Mouse (Mus musculus) intestine, embryonic 15.5 days (tissue): ENCODE results near the gene Ankfn1. TPM values are rescaled to one million over a fixed set of nuclear protein-coding genes. Genes with fewer than 3 reads are reported as not detected.

Experiments used
- ATAC-seq: fragments of 200-750 bp; cut with Nextera tagmentation; 2 replicates; pipeline ENCODE4 v1.8.0; 2017; ENCODE audit warnings: moderate TSS enrichment, moderate library complexity
- H3K27ac ChIP-seq: fragments of 300-500 bp; sonication (generic); 2 replicates; pipeline ENCODE4 v1.5.1; 2015; ENCODE audit warnings: mild to moderate bottlenecking, inconsistent platforms
- H3K27me3 ChIP-seq: fragments of 300-500 bp; sonication (generic); replicated peaks from 2 replicates; pipeline ENCODE4 v1.6.1; 2015; ENCODE audit warnings: inconsistent platforms
- H3K36me3 ChIP-seq: fragments of 300-500 bp; sonication (generic); 2 replicates; pipeline ENCODE4 v1.6.1; 2015; ENCODE audit warnings: inconsistent platforms
- H3K4me1 ChIP-seq: fragments of 300-500 bp; sonication (generic); replicated peaks from 2 replicates; pipeline ENCODE4 v1.6.1; 2015; ENCODE audit warnings: inconsistent platforms
- H3K4me2 ChIP-seq: fragments of 300-500 bp; sonication (generic); replicated peaks from 2 replicates; pipeline ENCODE4 v1.6.1; 2015; ENCODE audit warnings: mild to moderate bottlenecking, inconsistent platforms
- H3K4me3 ChIP-seq: fragments of 300-500 bp; sonication (generic); replicated peaks from 2 replicates; pipeline ENCODE4 v1.5.1; 2015; ENCODE audit warnings: inconsistent platforms
- H3K9ac ChIP-seq: fragments of 300-500 bp; sonication (generic); 2 replicates; pipeline ENCODE4 v1.6.1; 2015; ENCODE audit warnings: inconsistent platforms
- H3K9me3 ChIP-seq: fragments of 300-500 bp; sonication (generic); 2 replicates; pipeline ENCODE4 v1.6.1; 2016; ENCODE audit warnings: inconsistent platforms
- WGBS: fragments of 180-500 bp; shearing (Covaris S2); methylation state at CpG from one replicate; pipeline ENCODE4 v1.1.7; 2015; 5-methylcytosine and 5-hydroxymethylcytosine counted together
- polyA plus RNA-seq: library from polyadenylated mRNA; unstranded; fragments of >200 nt; fragmentation: Nextera tagmentation; extraction: Ambion mirVana; gene quantifications from 2 replicates; pipeline ENCODE4 v1.2.1, GENCODE M21; 2015

Ankfn1 gene
- polyA plus RNA-seq, 1 experiment from 2014 or later: 0.11 TPM

DNA sequence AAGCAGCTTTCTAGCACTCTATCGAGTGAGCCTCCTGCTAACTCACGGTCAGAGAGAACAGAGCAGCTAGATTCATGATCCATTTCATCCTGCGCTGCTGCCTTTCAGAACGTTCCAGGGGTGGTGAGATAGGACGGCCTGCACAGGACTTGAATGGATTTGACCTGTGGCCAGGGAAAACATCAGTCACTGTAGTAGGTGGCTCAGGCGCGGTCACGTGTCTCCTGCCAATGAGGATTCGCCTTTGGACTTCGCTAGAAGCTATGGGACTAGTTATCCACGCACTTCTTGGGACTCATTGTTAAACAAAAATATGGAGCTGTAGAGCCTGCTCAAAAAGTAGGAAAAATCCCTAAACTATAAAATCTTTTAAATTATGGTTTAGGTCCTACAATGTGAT lies 226.0 kb downstream of the Ankfn1 start:
- Histone ChIP-seq H3K4me2 (no peak overlapping the region), H3K27me3 (no peaks in the 10 kb centered on the region), H3K4me3 (no peak overlapping the region), H3K9me3 (no peaks in the 10 kb centered on the region), H3K27ac (no peak overlapping the region), H3K4me1 (no peaks in the 10 kb centered on the region), H3K9ac (no peak overlapping the region), H3K36me3 (no peaks in the 10 kb centered on the region)
- no peak for ATAC-seq
- WGBS: 83% methylated on average over 11 of the region's 11 CpGs

DNA sequence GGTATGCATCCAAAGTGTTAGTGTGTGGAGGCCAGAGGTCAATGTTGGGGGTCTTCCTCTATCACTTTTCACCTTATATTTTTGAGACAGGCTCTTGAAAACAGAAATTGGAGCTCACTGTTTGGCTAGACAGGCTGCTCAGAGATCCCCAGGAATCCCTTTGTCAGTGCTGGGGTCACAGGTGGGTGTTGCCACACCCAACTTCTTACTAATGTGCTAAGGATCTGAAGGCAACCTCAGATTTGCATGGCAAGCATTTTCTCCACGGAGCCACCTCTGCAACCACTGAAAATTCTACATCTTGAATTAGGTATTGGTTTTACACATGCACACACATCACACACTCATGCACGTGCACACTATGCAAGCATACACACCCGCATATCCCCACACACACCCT lies 226.5 kb downstream of the Ankfn1 start:
- 79% methylated on average over 3 of the region's 3 CpGs for WGBS
- H3K9ac ChIP-seq: no peak overlapping the region
- ATAC-seq: no peak

DNA sequence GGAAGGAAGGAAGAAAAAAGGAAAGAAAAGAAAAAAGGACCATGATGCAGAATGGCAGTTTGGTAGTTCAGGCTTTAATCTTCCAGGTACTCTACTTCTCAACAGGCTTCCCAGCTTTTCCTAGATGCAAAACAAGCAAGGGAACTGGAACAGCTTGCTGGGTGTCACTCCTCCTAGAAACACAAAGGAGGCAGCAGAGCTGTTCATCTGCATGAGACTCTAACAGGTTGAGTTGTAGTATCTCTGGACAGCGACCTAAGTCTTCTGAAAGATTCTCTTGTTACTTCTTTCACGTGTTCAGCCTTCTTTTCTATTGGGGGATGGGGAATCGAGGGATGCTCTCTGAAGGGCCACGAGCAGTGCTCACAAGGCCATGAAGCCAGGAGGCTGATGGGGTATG lies 228.7 kb downstream of the Ankfn1 start:
- Histone ChIP-seq H3K27me3 (no peaks in the 10 kb centered on the region), H3K4me1 (0 out of 2 replicates have a peak, but pooled peaks cover 4% of the 10 kb centered on the region), H3K27ac (no peak overlapping the region), H3K4me3 (no peak overlapping the region), H3K36me3 (no peaks in the 10 kb centered on the region), H3K9ac (no peak overlapping the region), H3K4me2 (no peak overlapping the region), H3K9me3 (no peaks in the 10 kb centered on the region)
- 53% methylated on average over 4 of the region's 4 CpGs for WGBS
- no peak for ATAC-seq

More for the DNA sequence above, 226.5 kb downstream of the Ankfn1 start:
- Histone ChIP-seq H3K4me1 (no peaks in the 10 kb centered on the region), H3K27me3 (no peaks in the 10 kb centered on the region), H3K4me3 (no peak overlapping the region), H3K4me2 (no peak overlapping the region), H3K36me3 (no peaks in the 10 kb centered on the region), H3K27ac (no peak overlapping the region), H3K9me3 (no peaks in the 10 kb centered on the region)

DNA sequence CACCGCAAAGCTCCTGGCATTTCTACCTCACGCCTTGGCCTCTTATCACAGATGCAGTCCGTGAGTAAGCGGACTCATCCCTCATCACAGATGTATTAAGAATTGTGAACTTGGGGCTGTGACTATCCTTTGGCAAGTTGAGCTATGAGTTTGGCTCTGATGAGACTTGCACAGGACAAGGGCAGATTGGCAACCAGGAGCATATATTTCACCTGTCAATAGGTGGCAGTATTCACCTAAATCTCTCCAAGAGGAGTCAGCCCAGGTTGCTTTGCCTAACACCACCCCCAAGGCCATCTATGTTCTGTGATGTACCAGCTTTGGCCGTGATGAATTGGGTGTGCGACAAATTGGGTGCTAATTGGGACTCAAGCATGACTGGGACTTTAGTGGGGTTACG lies 231.3 kb downstream of the Ankfn1 start:
- Histone ChIP-seq H3K4me1 (0 out of 2 replicates have a peak, but pooled peaks cover 4% of the 10 kb centered on the region), H3K4me3 (no peak overlapping the region), H3K27ac (no peak overlapping the region), H3K9ac (no peak overlapping the region), H3K36me3 (no peaks in the 10 kb centered on the region), H3K9me3 (no peaks in the 10 kb centered on the region), H3K27me3 (no peaks in the 10 kb centered on the region), H3K4me2 (no peak overlapping the region)
- 45% methylated on average over 7 of the region's 7 CpGs for WGBS
- no peak for ATAC-seq

GRCm38 (mm10) chr11:89544856-89545817 lies 232.3 kb downstream of the Ankfn1 start:
- Histone ChIP-seq H3K9ac (no peak overlapping the region), H3K36me3 (no peaks in the 10 kb centered on the region), H3K27ac (no peak overlapping the region), H3K4me1 (0 out of 2 replicates have a peak, but pooled peaks cover 4% of the 10 kb centered on the region), H3K4me2 (peak overlapping the region; percentile 48), H3K4me3 (peak overlapping the region; percentile 1; the same call in 1 of the 2 replicates), H3K9me3 (no peaks in the 10 kb centered on the region), H3K27me3 (no peaks in the 10 kb centered on the region)
- WGBS: 7% methylated on average over 29 of the region's 29 CpGs
- 0 out of 2 replicates have a peak, but pooled peaks have one; percentile 23 for ATAC-seq

DNA sequence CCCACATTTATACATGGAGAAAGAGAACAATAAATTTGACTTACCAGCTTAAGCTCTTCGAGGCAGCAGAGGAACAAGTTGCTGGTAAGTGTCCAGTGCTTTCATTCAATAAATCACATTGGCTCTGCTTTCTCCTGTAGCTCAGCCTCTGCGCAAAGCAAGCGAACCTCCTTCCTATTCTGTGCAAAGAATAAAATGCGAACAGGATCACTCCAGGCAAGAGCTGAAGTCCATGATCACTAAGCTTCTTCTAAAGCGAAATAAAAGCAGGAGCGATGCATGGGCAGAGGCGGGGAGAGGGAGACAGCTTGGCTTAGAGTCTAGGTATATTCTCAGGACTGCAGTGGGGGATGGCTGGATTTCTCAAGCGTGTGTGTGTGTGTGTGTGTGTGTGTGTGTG lies 239.1 kb downstream of the Ankfn1 start:
- H3K9ac ChIP-seq: no peak overlapping the region
- H3K27ac ChIP-seq: no peak overlapping the region
- 0 out of 2 replicates have a peak overlapping the region, but pooled peaks have one; percentile 9 for H3K4me2 ChIP-seq
- no peak for ATAC-seq
- H3K36me3 ChIP-seq: no peaks in the 10 kb centered on the region
- H3K27me3 ChIP-seq: no peaks in the 10 kb centered on the region
- no peak overlapping the region for H3K4me3 ChIP-seq
- no peaks in the 10 kb centered on the region for H3K4me1 ChIP-seq
- H3K9me3 ChIP-seq: no peaks in the 10 kb centered on the region
- WGBS: 38% methylated on average over 8 of the region's 8 CpGs

DNA sequence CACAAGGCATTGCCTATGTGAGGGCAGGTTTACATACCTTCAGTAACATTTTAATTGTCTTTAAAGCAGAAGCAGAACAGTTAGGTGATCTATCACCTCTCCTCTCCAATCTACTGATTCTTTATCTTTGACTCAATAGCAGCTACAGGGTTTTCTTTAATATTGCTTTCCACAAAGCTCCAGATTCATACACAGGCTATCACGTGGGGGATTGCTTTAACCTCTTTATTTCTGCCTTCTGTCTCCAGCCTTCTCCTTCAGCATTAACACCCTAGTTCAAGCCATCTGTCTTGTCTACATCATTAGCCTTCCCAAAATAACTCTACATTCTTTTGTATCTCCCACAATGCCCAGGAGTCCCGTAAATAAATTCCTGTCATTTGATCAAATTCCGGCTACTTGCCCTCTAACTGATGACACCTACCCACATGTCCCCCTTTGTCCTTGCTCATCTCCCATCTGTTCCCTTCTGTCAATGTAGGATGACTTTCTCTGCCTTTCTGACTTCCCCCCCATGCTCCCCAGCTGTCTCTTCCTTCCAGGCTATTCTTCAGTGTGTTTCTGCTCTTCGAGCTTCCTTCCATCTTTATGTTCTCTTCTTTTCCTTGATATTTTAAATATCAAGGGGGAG lies 249.5 kb downstream of the Ankfn1 start:
- H3K9ac ChIP-seq: no peak overlapping the region
- H3K27me3 ChIP-seq: no peaks in the 10 kb centered on the region
- no peaks in the 10 kb centered on the region for H3K36me3 ChIP-seq
- H3K4me1 ChIP-seq: no peaks in the 10 kb centered on the region
- H3K4me3 ChIP-seq: no peak overlapping the region
- H3K4me2 ChIP-seq: no peak overlapping the region
- WGBS: 74% methylated on average over 4 of the region's 4 CpGs
- no peak overlapping the region for H3K27ac ChIP-seq
- H3K9me3 ChIP-seq: no peaks in the 10 kb centered on the region
- no peak for ATAC-seq

DNA sequence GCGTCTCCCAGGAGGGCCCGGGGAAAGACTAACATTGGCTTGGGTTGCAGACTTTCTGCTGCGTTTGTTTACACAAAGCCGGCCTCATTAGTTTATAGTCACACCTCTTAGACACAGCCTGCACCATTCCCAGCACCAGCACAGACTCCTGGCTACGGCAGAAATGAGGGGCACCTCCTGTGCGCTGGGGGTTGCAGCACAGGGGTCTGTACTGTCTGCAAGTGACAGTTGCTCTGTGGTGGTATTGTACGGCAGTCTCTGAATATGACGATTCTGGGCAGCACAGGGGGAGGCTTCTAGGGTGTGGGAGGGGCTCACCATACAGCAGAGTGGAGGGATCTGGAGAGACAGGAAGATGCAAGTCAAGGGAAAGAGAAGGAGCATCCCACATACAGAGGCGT lies 262.0 kb downstream of the Ankfn1 start:
- peak overlapping the region; percentile 48 for H3K4me2 ChIP-seq
- no peak overlapping the region for H3K4me3 ChIP-seq
- no peaks in the 10 kb centered on the region for H3K9me3 ChIP-seq
- 0 out of 2 replicates have a peak, but pooled peaks cover 4% of the 10 kb centered on the region for H3K4me1 ChIP-seq
- 12% methylated on average over 9 of the region's 9 CpGs for WGBS
- H3K36me3 ChIP-seq: no peaks in the 10 kb centered on the region
- no peak for ATAC-seq
- no peak overlapping the region for H3K27ac ChIP-seq
- no peaks in the 10 kb centered on the region for H3K27me3 ChIP-seq
- no peak overlapping the region for H3K9ac ChIP-seq

DNA sequence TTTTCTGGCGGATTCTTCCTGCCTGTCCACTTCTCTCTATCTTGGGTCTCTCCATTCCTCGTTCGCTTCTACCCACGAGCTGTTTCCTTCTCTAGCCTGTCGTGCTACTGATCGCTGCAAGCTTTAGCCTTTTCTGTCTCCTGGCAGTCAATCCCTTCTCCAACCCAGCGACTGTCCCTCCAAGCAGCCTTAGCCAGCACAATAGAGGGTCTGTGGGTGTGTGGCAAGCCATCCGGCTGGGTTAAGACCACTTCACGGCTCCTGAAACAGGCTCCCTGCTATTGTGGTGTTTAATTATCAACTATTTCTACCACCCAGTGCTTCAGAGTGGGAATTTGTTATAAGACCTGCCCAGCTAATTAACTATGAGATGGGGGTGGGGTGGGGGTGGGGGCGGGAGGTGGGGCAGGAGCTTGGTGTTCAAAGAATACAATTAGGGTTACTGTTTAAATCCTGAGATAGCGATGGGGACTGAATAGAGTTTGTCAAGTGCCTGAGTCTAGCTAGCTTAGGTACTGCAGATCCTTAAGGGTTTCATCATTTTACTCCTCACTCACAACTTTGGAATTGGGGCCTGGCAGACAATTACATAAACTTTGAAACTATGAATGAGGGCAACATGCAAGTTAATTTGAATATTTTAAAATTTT lies 268.7 kb downstream of the Ankfn1 start:
- Histone ChIP-seq H3K27ac (no peak overlapping the region), H3K27me3 (no peaks in the 10 kb centered on the region), H3K4me1 (0 out of 2 replicates have a peak, but pooled peaks cover 3% of the 10 kb centered on the region), H3K9ac (no peak overlapping the region), H3K9me3 (no peaks in the 10 kb centered on the region), H3K4me3 (no peak overlapping the region), H3K36me3 (no peaks in the 10 kb centered on the region), H3K4me2 (no peak overlapping the region)
- ATAC-seq: no peak
- WGBS: 17% methylated on average over 11 of the region's 11 CpGs

DNA sequence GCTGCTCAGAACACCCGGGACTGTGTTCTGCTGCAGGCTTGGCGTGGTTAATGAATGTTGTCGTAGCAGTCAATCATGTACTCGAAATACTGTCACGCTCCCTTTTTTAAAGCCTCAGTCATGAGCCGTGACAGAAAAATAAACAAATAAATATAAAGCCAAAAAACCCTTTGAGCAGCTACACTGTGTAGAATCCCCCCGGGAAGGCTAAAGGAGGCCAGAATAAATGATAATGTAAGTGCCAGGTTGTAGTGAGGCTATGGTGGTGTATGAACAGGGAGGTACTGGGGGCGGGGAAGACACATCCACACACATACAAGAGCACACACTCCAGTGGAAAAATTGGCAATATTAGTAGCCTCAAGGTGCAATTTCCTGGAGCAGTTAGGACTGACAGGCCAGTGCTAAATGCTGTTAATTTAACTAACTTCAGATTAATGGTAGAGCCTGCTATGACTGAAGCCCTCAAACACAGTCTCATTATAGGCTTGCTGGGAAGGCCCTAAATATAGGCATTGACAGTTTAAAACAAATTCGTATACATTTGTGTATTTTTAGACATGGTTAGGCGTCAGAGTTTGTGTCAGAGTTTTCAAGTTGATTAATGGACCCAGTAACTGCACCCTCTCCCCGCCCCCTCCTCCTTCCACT lies 270.7 kb downstream of the Ankfn1 start:
- Histone ChIP-seq H3K4me3 (no peak overlapping the region), H3K9me3 (no peaks in the 10 kb centered on the region), H3K4me1 (0 out of 2 replicates have a peak, but pooled peaks cover 3% of the 10 kb centered on the region), H3K27ac (no peak overlapping the region), H3K4me2 (no peak overlapping the region), H3K9ac (no peak overlapping the region), H3K27me3 (no peaks in the 10 kb centered on the region), H3K36me3 (no peaks in the 10 kb centered on the region)
- no peak for ATAC-seq
- 57% methylated on average over 11 of the region's 11 CpGs for WGBS

GRCm38 (mm10) chr11:89505046-89505445 lies 272.4 kb downstream of the Ankfn1 start:
- 79% methylated on average over 7 of the region's 7 CpGs for WGBS
- H3K9ac ChIP-seq: no peak overlapping the region
- 0 out of 2 replicates have a peak, but pooled peaks cover 3% of the 10 kb centered on the region for H3K4me1 ChIP-seq
- H3K27me3 ChIP-seq: no peaks in the 10 kb centered on the region
- no peaks in the 10 kb centered on the region for H3K9me3 ChIP-seq
- H3K4me3 ChIP-seq: no peak overlapping the region
- ATAC-seq: no peak
- H3K4me2 ChIP-seq: no peak overlapping the region
- no peak overlapping the region for H3K27ac ChIP-seq
- H3K36me3 ChIP-seq: no peaks in the 10 kb centered on the region

- no peaks in the 10 kb centered on the region for H3K36me3 ChIP-seq
- no peak overlapping the region for H3K9ac ChIP-seq
- ATAC-seq: no peak
- no peak overlapping the region for H3K4me2 ChIP-seq
- H3K4me3 ChIP-seq: no peak overlapping the region
- H3K4me1 ChIP-seq: no peaks in the 10 kb centered on the region
- 71% methylated on average over 7 of the region's 7 CpGs for WGBS
- H3K9me3 ChIP-seq: no peaks in the 10 kb centered on the region
- no peaks in the 10 kb centered on the region for H3K27me3 ChIP-seq
- no peak overlapping the region for H3K27ac ChIP-seq
These were observed 275.7 kb downstream of the Ankfn1 start for GRCm38 (mm10) chr11:89501796-89502195.
